Mouse (Mus musculus): Measurements from ENCODE around the gene Zar1l. TPM values are rescaled to one million over a fixed set of nuclear protein-coding genes. Genes with fewer than 3 reads are reported as not detected.
"Not testable (repeated sequence)": the region's sequence is repeated elsewhere in the genome, so short reads cannot be mapped to it uniquely, and the experiment has no call there.

The Zar1l gene
- polyA plus RNA-seq, 1 experiment from 2014 or later, result not detected

- WGBS, result 60% methylated on average over 1 of the region's 1 CpGs
- Histone ChIP-seq H3K4me2 (ENCODE audit: low read length) (no peak overlapping the region), H3K4me3 (ENCODE audit: control insufficient read depth in 1 of 2, insufficient read depth in 1 of 2, low read depth in 1 of 2, low read length in 2 of 2) (no peak overlapping the region), H3K27ac (replicated peaks in 1 of 2; ENCODE audit: control insufficient read depth in 1 of 2, insufficient read depth in 1 of 2, low read depth in 2 of 2, low read length in 2 of 2) (no peak overlapping the region), H3K9ac (ENCODE audit: low read length) (no peak overlapping the region), H3K27me3 (ENCODE audit: control insufficient read depth, insufficient read depth, low read length) (no peaks in the 10 kb centered on the region), H3K9me3 (ENCODE audit: control insufficient read depth, low read length) (no peaks in the 10 kb centered on the region), H3K4me1 (ENCODE audit: control insufficient read depth in 2 of 2, insufficient read depth in 2 of 2, low read length in 2 of 2) (no peaks in the 10 kb centered on the region), H3K36me3 (ENCODE audit: control insufficient read depth, insufficient read depth, low read length) (no peaks in the 10 kb centered on the region)
- ATAC-seq (ENCODE audit: insufficient number of reproducible peaks, insufficient read depth, low FRiP score, low read depth), result no peak
These were observed 3.9 kb downstream of the Zar1l start for GRCm38 (mm10) chr5:150514027-150514426.

- Histone ChIP-seq H3K4me3 (ENCODE audit: control insufficient read depth in 1 of 2, insufficient read depth in 1 of 2, low read depth in 1 of 2, low read length in 2 of 2) (no peak overlapping the region), H3K36me3 (ENCODE audit: control insufficient read depth, insufficient read depth, low read length) (no peaks in the 10 kb centered on the region), H3K4me2 (ENCODE audit: low read length) (no peak overlapping the region), H3K27me3 (ENCODE audit: control insufficient read depth, insufficient read depth, low read length) (no peaks in the 10 kb centered on the region), H3K4me1 (ENCODE audit: control insufficient read depth in 2 of 2, insufficient read depth in 2 of 2, low read length in 2 of 2) (no peaks in the 10 kb centered on the region), H3K9me3 (ENCODE audit: control insufficient read depth, low read length) (no peaks in the 10 kb centered on the region), H3K27ac (replicated peaks in 1 of 2; ENCODE audit: control insufficient read depth in 1 of 2, insufficient read depth in 1 of 2, low read depth in 2 of 2, low read length in 2 of 2) (no peak overlapping the region), H3K9ac (ENCODE audit: low read length) (no peak overlapping the region)
- ATAC-seq (ENCODE audit: insufficient number of reproducible peaks, insufficient read depth, low FRiP score, low read depth), result no peak
- 68% methylated on average over 4 of the region's 4 CpGs for WGBS
These were observed 4.7 kb downstream of the Zar1l start for GRCm38 (mm10) chr5:150513264-150513663.

GRCm38 (mm10) chr5:150510451-150511225 is 7.3 kb downstream of the Zar1l start:
- no peaks in the 10 kb centered on the region for H3K4me1 ChIP-seq (ENCODE audit: control insufficient read depth in 2 of 2, insufficient read depth in 2 of 2, low read length in 2 of 2)
- H3K4me2 ChIP-seq (ENCODE audit: low read length), result no peak overlapping the region
- no peak overlapping the region for H3K4me3 ChIP-seq (ENCODE audit: control insufficient read depth in 1 of 2, insufficient read depth in 1 of 2, low read depth in 1 of 2, low read length in 2 of 2)
- H3K36me3 ChIP-seq (ENCODE audit: control insufficient read depth, insufficient read depth, low read length), result no peaks in the 10 kb centered on the region
- no peaks in the 10 kb centered on the region for H3K9me3 ChIP-seq (ENCODE audit: control insufficient read depth, low read length)
- H3K27me3 ChIP-seq (ENCODE audit: control insufficient read depth, insufficient read depth, low read length), result no peaks in the 10 kb centered on the region
- WGBS, result 73% methylated on average over 6 of the region's 6 CpGs
- ATAC-seq (ENCODE audit: insufficient number of reproducible peaks, insufficient read depth, low FRiP score, low read depth), result no peak
- H3K9ac ChIP-seq (ENCODE audit: low read length), result no peak overlapping the region
- no peak overlapping the region for H3K27ac ChIP-seq (replicated peaks in 1 of 2; ENCODE audit: control insufficient read depth in 1 of 2, insufficient read depth in 1 of 2, low read depth in 2 of 2, low read length in 2 of 2)

GRCm38 (mm10) chr5:150495792-150496191 is 22.2 kb downstream of the Zar1l start:
- 0 out of 4 replicates have a peak, but pooled peaks cover 0 to 3% of the 10 kb centered on the region in 2 experiments for H3K4me1 ChIP-seq (ENCODE audit: control insufficient read depth in 2 of 2, insufficient read depth in 2 of 2, low read length in 2 of 2)
- H3K36me3 ChIP-seq (ENCODE audit: control insufficient read depth, insufficient read depth, low read length), result peaks cover 49% of the 10 kb centered on the region
- no peaks in the 10 kb centered on the region for H3K9me3 ChIP-seq (ENCODE audit: control insufficient read depth, low read length)
- no peak overlapping the region for H3K4me3 ChIP-seq (ENCODE audit: control insufficient read depth in 1 of 2, insufficient read depth in 1 of 2, low read depth in 1 of 2, low read length in 2 of 2)
- no peak overlapping the region for H3K9ac ChIP-seq (ENCODE audit: low read length)
- no peak for ATAC-seq (ENCODE audit: insufficient number of reproducible peaks, insufficient read depth, low FRiP score, low read depth)
- H3K27ac ChIP-seq (replicated peaks in 1 of 2; ENCODE audit: control insufficient read depth in 1 of 2, insufficient read depth in 1 of 2, low read depth in 2 of 2, low read length in 2 of 2), result no peak overlapping the region
- H3K4me2 ChIP-seq (ENCODE audit: low read length), result no peak overlapping the region
- 52% methylated on average over 6 of the region's 6 CpGs for WGBS
- H3K27me3 ChIP-seq (ENCODE audit: control insufficient read depth, insufficient read depth, low read length), result no peaks in the 10 kb centered on the region

- H3K9ac ChIP-seq (ENCODE audit: low read length); H3K27ac ChIP-seq (replicated peaks in 1 of 2; ENCODE audit: control insufficient read depth in 1 of 2, insufficient read depth in 1 of 2, low read depth in 2 of 2, low read length in 2 of 2); H3K27me3 ChIP-seq (ENCODE audit: control insufficient read depth, insufficient read depth, low read length); H3K9me3 ChIP-seq (ENCODE audit: control insufficient read depth, low read length); H3K4me2 ChIP-seq (ENCODE audit: low read length); ATAC-seq (ENCODE audit: insufficient number of reproducible peaks, insufficient read depth, low FRiP score, low read depth); H3K4me3 ChIP-seq (ENCODE audit: control insufficient read depth in 1 of 2, insufficient read depth in 1 of 2, low read depth in 1 of 2, low read length in 2 of 2); H3K4me1 ChIP-seq (ENCODE audit: control insufficient read depth in 2 of 2, insufficient read depth in 2 of 2, low read length in 2 of 2): not testable (repeated sequence)
- peaks cover 55% of the 10 kb centered on the region for H3K36me3 ChIP-seq (ENCODE audit: control insufficient read depth, insufficient read depth, low read length)
- WGBS, result 90% methylated on average over 4 of the region's 4 CpGs
These were observed 26.3 kb downstream of the Zar1l start for GRCm38 (mm10) chr5:150491573-150492173.

- no peak overlapping the region for H3K9ac ChIP-seq (ENCODE audit: low read length)
- H3K27me3 ChIP-seq (ENCODE audit: control insufficient read depth, insufficient read depth, low read length), result no peaks in the 10 kb centered on the region
- no peak for ATAC-seq (ENCODE audit: insufficient number of reproducible peaks, insufficient read depth, low FRiP score, low read depth)
- H3K9me3 ChIP-seq (ENCODE audit: control insufficient read depth, low read length), result no peaks in the 10 kb centered on the region
- H3K4me1 ChIP-seq (ENCODE audit: control insufficient read depth in 2 of 2, insufficient read depth in 2 of 2, low read length in 2 of 2), result no peaks in the 10 kb centered on the region
- peaks cover 48% of the 10 kb centered on the region for H3K36me3 ChIP-seq (ENCODE audit: control insufficient read depth, insufficient read depth, low read length)
- WGBS, result 78% methylated on average over 8 of the region's 8 CpGs
- no peak overlapping the region for H3K4me3 ChIP-seq (ENCODE audit: control insufficient read depth in 1 of 2, insufficient read depth in 1 of 2, low read depth in 1 of 2, low read length in 2 of 2)
- H3K27ac ChIP-seq (replicated peaks in 1 of 2; ENCODE audit: control insufficient read depth in 1 of 2, insufficient read depth in 1 of 2, low read depth in 2 of 2, low read length in 2 of 2), result no peak overlapping the region
- no peak overlapping the region for H3K4me2 ChIP-seq (ENCODE audit: low read length)
These were observed 27.1 kb downstream of the Zar1l start for GRCm38 (mm10) chr5:150490821-150491220.

GRCm38 (mm10) chr5:150490285-150490684 is 27.7 kb downstream of the Zar1l start:
- WGBS, result 83% methylated on average over 3 of the region's 3 CpGs
- no peaks in the 10 kb centered on the region for H3K9me3 ChIP-seq (ENCODE audit: control insufficient read depth, low read length)
- H3K4me3 ChIP-seq (ENCODE audit: control insufficient read depth in 1 of 2, insufficient read depth in 1 of 2, low read depth in 1 of 2, low read length in 2 of 2), result no peak overlapping the region
- no peaks in the 10 kb centered on the region for H3K27me3 ChIP-seq (ENCODE audit: control insufficient read depth, insufficient read depth, low read length)
- no peaks in the 10 kb centered on the region for H3K4me1 ChIP-seq (ENCODE audit: control insufficient read depth in 2 of 2, insufficient read depth in 2 of 2, low read length in 2 of 2)
- H3K4me2 ChIP-seq (ENCODE audit: low read length), result no peak overlapping the region
- H3K36me3 ChIP-seq (ENCODE audit: control insufficient read depth, insufficient read depth, low read length), result peaks cover 48% of the 10 kb centered on the region
- ATAC-seq (ENCODE audit: insufficient number of reproducible peaks, insufficient read depth, low FRiP score, low read depth), result no peak
- no peak overlapping the region for H3K27ac ChIP-seq (replicated peaks in 1 of 2; ENCODE audit: control insufficient read depth in 1 of 2, insufficient read depth in 1 of 2, low read depth in 2 of 2, low read length in 2 of 2)
- H3K9ac ChIP-seq (ENCODE audit: low read length), result no peak overlapping the region

Data from heart, embryonic 14.5 days (tissue).